Mouse (Mus musculus) granulocyte monocyte progenitor cell, adult 5-6 weeks (primary cell): ENCODE results near the gene Vmn1r239-ps. TPM values are rescaled to one million over a fixed set of nuclear protein-coding genes. Genes with fewer than 3 reads are reported as not detected.
"Not testable (repeated sequence)": the region's sequence is repeated elsewhere in the genome, so short reads cannot be mapped to it uniquely, and the experiment has no call there.

ENCODE experiments used
- ATAC-seq: replicated peaks from 2 replicates; pipeline ENCODE4 v1.8.0; 2016; ENCODE audit warnings: mild to moderate bottlenecking, moderate TSS enrichment, inconsistent platforms; ENCODE audit not compliant: poor library complexity, severe bottlenecking
- total RNA-seq, 2 experiments: library from RNA; stranded (forward) in 1 of 2; stranded (reverse) in 1 of 2; fragments of 200-712, 200-1000 nt in 1 of 2; fragments of >200 nt in 1 of 2; fragmentation: Nextera tagmentation in 1 of 2; gene quantifications; 2 replicates each; pipeline ENCODE4 v1.2.3; 2014 to 2017

Vmn1r239-ps gene
- not detected in 2 replicates for total RNA-seq (2014; fragmentation: Nextera tagmentation)
- not detected in 2 replicates for total RNA-seq (2017)

DNA sequence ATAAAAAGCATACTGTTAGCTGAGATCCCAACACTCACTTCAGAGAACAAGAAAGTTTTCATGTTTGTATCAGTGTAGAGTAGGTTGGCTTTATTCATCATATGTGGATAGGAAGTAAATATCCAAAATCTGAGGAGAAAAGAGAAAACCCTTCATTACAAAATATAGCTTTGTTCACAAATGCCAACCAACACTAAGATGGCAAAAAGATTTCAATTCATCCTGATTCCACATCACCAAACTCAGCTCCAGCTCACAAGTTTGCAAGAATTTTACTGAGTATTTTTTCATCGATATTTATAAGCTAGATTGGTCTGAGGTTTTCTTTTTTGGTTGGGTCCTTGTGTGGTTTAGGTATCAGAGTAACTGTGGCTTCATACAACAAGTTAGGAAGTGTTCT is at the start of gene Vmn1r239-ps:
Vmn1r239-ps (minus strand) TSS at position 101 of the 400 bp plus-strand sequence.
- not testable (repeated sequence) for ATAC-seq

- no peak for ATAC-seq
These were observed 36.0 kb upstream of the Vmn1r239-ps start for GRCm38 (mm10) chrX:147489551-147489950.

DNA sequence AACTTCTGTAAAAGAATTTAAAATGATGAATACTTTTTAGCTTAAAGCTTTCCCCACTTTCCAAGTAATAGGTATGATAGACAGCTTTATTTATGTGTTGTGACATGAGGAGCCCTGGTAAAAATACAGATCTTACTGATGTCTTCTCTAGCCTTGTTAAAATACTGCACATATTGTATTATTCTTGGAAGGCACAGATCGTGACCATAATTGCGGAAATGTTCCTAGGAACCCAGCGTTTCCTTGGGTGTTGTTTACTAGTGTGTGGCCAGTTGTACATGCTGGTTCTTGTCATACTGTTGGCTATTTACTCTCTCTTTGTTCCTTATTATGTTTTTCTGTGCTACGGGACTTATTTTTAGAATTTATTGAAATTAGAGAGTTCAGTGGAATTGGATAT is 10.1 kb downstream of the Vmn1r239-ps start:
- no peak for ATAC-seq

DNA sequence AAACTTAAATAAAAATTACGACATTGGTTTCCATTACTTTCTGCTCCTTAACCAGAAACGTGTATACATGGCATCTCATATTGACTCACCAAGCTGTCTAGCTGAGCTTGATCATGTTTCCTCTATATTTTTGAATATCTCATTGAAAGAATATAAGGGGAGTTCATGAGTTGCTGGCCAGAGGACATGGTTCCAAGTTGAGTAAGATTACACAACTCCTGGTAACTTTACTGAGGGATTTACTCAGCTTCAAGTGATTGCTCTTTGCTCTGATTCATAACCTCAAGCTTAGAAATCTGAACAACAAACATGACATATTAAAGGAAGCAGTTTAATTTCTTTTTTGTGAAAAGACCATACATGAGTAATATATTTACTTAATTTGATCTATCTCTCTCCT is 18.1 kb downstream of the Vmn1r239-ps start:
- ATAC-seq: no peak

- no peak for ATAC-seq
These were observed 23.8 kb downstream of the Vmn1r239-ps start for GRCm38 (mm10) chrX:147429753-147430152.

- ATAC-seq: no peak
These were observed 24.4 kb downstream of the Vmn1r239-ps start, which contains the start of gene Il13ra2 for GRCm38 (mm10) chrX:147429129-147429528. Il13ra2 (minus strand) TSS chrX:147429192.

Other genes starting within 250 kb of the Vmn1r239-ps start
- gene Il13ra2, start 24.5 kb downstream of the Vmn1r239-ps start, total RNA-seq (2014; fragmentation: Nextera tagmentation): not detected in 2 replicates
- not detected in 2 replicates for gene Il13ra2, start 24.5 kb downstream of the Vmn1r239-ps start, total RNA-seq (2017)
- 0.41 and 1.4 TPM in 2 replicates for gene Lrch2, start 100.4 kb upstream of the Vmn1r239-ps start, total RNA-seq (2014; fragmentation: Nextera tagmentation)
- not detected in 2 replicates for gene Lrch2, start 100.4 kb upstream of the Vmn1r239-ps start, total RNA-seq (2017)